9 mouse cellular contexts compared by ENCODE assay signal in the genomic region with DNA sequence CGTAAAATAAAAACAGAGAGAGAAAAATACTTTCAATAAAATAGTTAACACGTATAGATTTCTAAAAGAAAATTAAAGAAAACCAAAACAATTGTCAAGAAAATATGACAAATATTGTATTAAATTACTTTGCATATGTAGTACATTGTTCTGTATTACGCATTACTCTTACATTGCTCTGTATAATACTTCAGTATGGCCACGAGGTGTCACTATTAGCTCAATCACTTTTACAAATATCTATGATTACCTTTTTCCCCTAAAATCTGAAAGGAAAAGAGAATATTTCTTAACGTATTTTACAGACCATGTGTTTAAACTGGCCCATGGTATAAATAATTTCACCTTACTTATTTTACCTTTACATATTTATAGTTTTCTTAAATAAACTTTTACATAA.
A peak's percentile ranks its signal among the peaks of the same experiment; 100 is the strongest.
DNase-seq lines count a peak whose midpoint lies in the region; ATAC-seq and TF ChIP-seq lines count a peak whose summit lies in the region.
"Had no signal": no experiment of that assay in that cellular context is flagged by ENCODE, and none has a peak within 500 bp of the region (broad histone marks: within the 10 kb centered on the region; RNA-seq: fewer than 3 reads in every experiment).

No protein-coding gene starts in this region.

- no peak for TF ChIP-seq POLR2A in brain, embryonic 14.5 days (IDR thresholded peaks at IDR 0.05; ENCODE audit: borderline replicate concordance, extremely low read depth, insufficient read depth, insufficient read length, poor library complexity, severe bottlenecking)

- peak; percentile 13 for DNase-seq in heart, adult 8-10 months (ENCODE audit: low spot score)
- DNase-seq in 416B (ENCODE audit: low read depth), result peak; percentile 50
- DNase-seq in brain, embryonic 14.5 days (ENCODE audit: low read depth), result peak; percentile 73
- peak; percentile 0 for DNase-seq in induced T-regulatory cell, adult 2 months (ENCODE audit: low read depth)
- no peak for DNase-seq in adrenal gland, postnatal 4 days (ENCODE audit: low spot score in 2 of 2)
- no peak for DNase-seq in thymus, postnatal 10 days (ENCODE audit: low spot score in 2 of 2)
- DNase-seq in urinary bladder, postnatal 4 days (ENCODE audit: low spot score in 2 of 2), result no peak

- H3K9me3 ChIP-seq in heart, embryonic 12.5 days (replicated peaks), result no peaks in the 10 kb centered on the region
- H3K9me3 ChIP-seq: limb, embryonic 15.5 days had no signal

- no peak overlapping the region for H3K4me3 ChIP-seq in heart, embryonic 12.5 days
- H3K4me3 ChIP-seq: limb, embryonic 15.5 days had no signal

- no peaks in the 10 kb centered on the region for H3K27me3 ChIP-seq in heart, embryonic 12.5 days (replicated peaks)
- H3K27me3 ChIP-seq: limb, embryonic 15.5 days had no signal

- H3K4me1 ChIP-seq in heart, embryonic 12.5 days (replicated peaks), result no peaks in the 10 kb centered on the region
- H3K4me1 ChIP-seq: limb, embryonic 15.5 days had no signal

- no peak overlapping the region for H3K4me2 ChIP-seq in heart, embryonic 12.5 days
- H3K4me2 ChIP-seq: limb, embryonic 15.5 days had no signal

- no peak overlapping the region for H3K27ac ChIP-seq in heart, embryonic 12.5 days (ENCODE audit: poor library complexity, severe bottlenecking)
- H3K27ac ChIP-seq: limb, embryonic 15.5 days had no signal

- 0 out of 2 replicates have a peak, but pooled peaks have one; percentile 12 for TF ChIP-seq CTCF in brain, embryonic 14.5 days (IDR thresholded peaks at IDR 0.05; ENCODE audit: borderline replicate concordance, extremely low read depth, insufficient read depth, insufficient read length)

- H3K36me3 ChIP-seq in heart, embryonic 12.5 days, result no peaks in the 10 kb centered on the region
- H3K36me3 ChIP-seq: limb, embryonic 15.5 days had no signal

- WGBS in heart, embryonic 12.5 days, result 36% methylated on average over 5 of the region's 5 CpGs

- no peak for ATAC-seq in heart, embryonic 12.5 days (ENCODE audit: insufficient number of reproducible peaks, low FRiP score)

- no peak overlapping the region for H3K9ac ChIP-seq in heart, embryonic 12.5 days
- H3K9ac ChIP-seq: limb, embryonic 15.5 days had no signal

Comparison
In these comparisons a context has a peak if more than half of its experiments do, and no peak if none do; other contexts are left out.
1. DNase-seq: peak in heart, adult 8-10 months (single experiment), 416B (single experiment), brain, embryonic 14.5 days (single experiment) and induced T-regulatory cell, adult 2 months (single experiment); none in adrenal gland, postnatal 4 days (0 of 2), thymus, postnatal 10 days (0 of 2) and urinary bladder, postnatal 4 days (0 of 2).